Mouse (Mus musculus) layer of hippocampus, adult 9-10 months (tissue): ENCODE data around the gene Mmp19.
"Not testable (repeated sequence)": the region's sequence is repeated elsewhere in the genome, so short reads cannot be mapped to it uniquely, and the experiment has no call there.

Experiments used
- DNase-seq: peaks from one replicate; pipeline ENCODE4 v3.0.0; 2022; ENCODE audit warnings: low spot score

The Mmp19 gene

GRCm38 (mm10) chr10:128801981-128802495 lies 11.3 kb downstream of the Mmp19 start:
- no peak for DNase-seq

GRCm38 (mm10) chr10:128802956-128803355 lies 12.2 kb downstream of the Mmp19 start:
- DNase-seq, result no peak

- DNase-seq, result no peak
These were observed 12.7 kb downstream of the Mmp19 start for GRCm38 (mm10) chr10:128803361-128803760.

GRCm38 (mm10) chr10:128803771-128804270 lies 13.1 kb downstream of the Mmp19 start, which contains the start of gene Dnajc14:
Dnajc14 (plus strand) TSS chr10:128804062.
- peak; percentile 57 for DNase-seq

- peak; percentile 71 for DNase-seq
These were observed 13.8 kb downstream of the Mmp19 start, which contains the start of gene Tmem198b for GRCm38 (mm10) chr10:128804271-128805091. Tmem198b (minus strand) TSS chr10:128804370.

- DNase-seq, result peak; percentile 70
These were observed 14.6 kb downstream of the Mmp19 start for GRCm38 (mm10) chr10:128805092-128806000.

- no peak for DNase-seq
These were observed 15.4 kb downstream of the Mmp19 start for GRCm38 (mm10) chr10:128806086-128806485.

GRCm38 (mm10) chr10:128807018-128807417 lies 16.3 kb downstream of the Mmp19 start:
- no peak for DNase-seq

GRCm38 (mm10) chr10:128817033-128817432 lies 26.3 kb downstream of the Mmp19 start, which contains the start of gene Sarnp:
Sarnp (plus strand) TSS chr10:128817333.
- no peak for DNase-seq

GRCm38 (mm10) chr10:128820217-128820616 lies 29.5 kb downstream of the Mmp19 start:
- peak; percentile 25 for DNase-seq

GRCm38 (mm10) chr10:128821358-128822056 lies 30.8 kb downstream of the Mmp19 start, which contains the start of gene Ormdl2:
Ormdl2 (minus strand) TSS chr10:128821645.
- DNase-seq, result peak; percentile 99

- DNase-seq, result no peak
These were observed 31.4 kb downstream of the Mmp19 start for GRCm38 (mm10) chr10:128822135-128822534.

- DNase-seq, result not testable (repeated sequence)
These were observed 32.4 kb downstream of the Mmp19 start for GRCm38 (mm10) chr10:128823087-128823486.

- DNase-seq, result no peak
These were observed 33.1 kb downstream of the Mmp19 start for GRCm38 (mm10) chr10:128823821-128824220.

GRCm38 (mm10) chr10:128837400-128837799 lies 46.7 kb downstream of the Mmp19 start:
- no peak for DNase-seq

GRCm38 (mm10) chr10:128839434-128839833 lies 48.7 kb downstream of the Mmp19 start:
- DNase-seq, result no peak

- no peak for DNase-seq
These were observed 49.9 kb downstream of the Mmp19 start for GRCm38 (mm10) chr10:128840612-128841011.

- no peak for DNase-seq
These were observed 52.5 kb downstream of the Mmp19 start for GRCm38 (mm10) chr10:128843260-128843659.

- peak; percentile 22 for DNase-seq
These were observed 54.8 kb downstream of the Mmp19 start for GRCm38 (mm10) chr10:128845516-128845915.

- DNase-seq, result no peak
These were observed 56.0 kb downstream of the Mmp19 start for GRCm38 (mm10) chr10:128846664-128847063.

- DNase-seq, result no peak
These were observed 57.7 kb downstream of the Mmp19 start for GRCm38 (mm10) chr10:128848426-128848825.
